Mouse (Mus musculus) limb, embryonic 14.5 days (tissue): Measurements from ENCODE around the gene Cftr. TPM values are rescaled to one million over a fixed set of nuclear protein-coding genes. Genes with fewer than 3 reads are reported as not detected.

Source experiments
- ATAC-seq: fragments of 200-750 bp; cut with Nextera tagmentation; 2 replicates; pipeline ENCODE4 v1.8.0; 2017; ENCODE audit warnings: low read depth, moderate number of reproducible peaks, moderate TSS enrichment; ENCODE audit not compliant: low FRiP score
- DNase-seq: peaks from one replicate; pipeline ENCODE4 v3.0.0-alpha.2; 2015; ENCODE audit warnings: low spot score
- H3K27ac ChIP-seq: fragments of 300-500 bp; sonication (generic); replicated peaks from 2 replicates; pipeline ENCODE4 v1.5.1; 2014; ENCODE audit warnings: low read depth, mild to moderate bottlenecking, low read length, moderate library complexity, mixed read lengths
- H3K27me3 ChIP-seq: fragments of 300-500 bp; sonication (generic); 2 replicates; pipeline ENCODE4 v1.6.1; 2014; ENCODE audit warnings: low read length, mixed read lengths; ENCODE audit not compliant: control insufficient read depth, insufficient read depth
- H3K36me3 ChIP-seq: fragments of 300-500 bp; sonication (generic); 2 replicates; pipeline ENCODE4 v1.6.1; 2014; ENCODE audit warnings: mild to moderate bottlenecking, low read length, moderate library complexity, mixed read lengths; ENCODE audit not compliant: control insufficient read depth, insufficient read depth
- H3K4me1 ChIP-seq: fragments of 300-500 bp; sonication (generic); 2 replicates; pipeline ENCODE4 v1.6.1; 2014; ENCODE audit warnings: antibody characterized with exemption, low read length, mixed read lengths; ENCODE audit not compliant: control insufficient read depth, insufficient read depth
- H3K4me2 ChIP-seq: fragments of 300-500 bp; sonication (generic); replicated peaks from 2 replicates; pipeline ENCODE4 v1.6.1; 2014; ENCODE audit warnings: low read depth, mild to moderate bottlenecking, low read length, moderate library complexity; ENCODE audit not compliant: severe bottlenecking
- H3K4me3 ChIP-seq: fragments of 300-500 bp; sonication (generic); replicated peaks from 2 replicates; pipeline ENCODE4 v1.5.1; 2014; ENCODE audit warnings: low read length
- H3K9ac ChIP-seq: fragments of 300-500 bp; sonication (generic); 2 replicates; pipeline ENCODE4 v1.6.1; 2014; ENCODE audit warnings: mild to moderate bottlenecking, low read depth, low read length, moderate library complexity; ENCODE audit not compliant: severe bottlenecking
- H3K9me3 ChIP-seq: fragments of 300-500 bp; sonication (generic); 2 replicates; pipeline ENCODE4 v1.6.1; 2016; ENCODE audit warnings: low read length; ENCODE audit not compliant: control insufficient read depth
- POLR2A ChIP-seq: fragments of 200-500 bp; IDR thresholded peaks from 2 replicates; pipeline ENCODE4 v1.8.0; 2012; ENCODE audit warnings: inconsistent platforms, mild to moderate bottlenecking, moderate library complexity, borderline replicate concordance; ENCODE audit not compliant: insufficient read depth, insufficient read length; ENCODE audit errors: extremely low read depth
- WGBS: fragments of 180-500 bp; shearing (Covaris S2); extraction: QIAGEN DNeasy Blood & Tissue Kit; methylation state at CpG from one replicate; pipeline ENCODE4 v1.1.7; 2014; 5-methylcytosine and 5-hydroxymethylcytosine counted together
- polyA plus RNA-seq, 2 experiments: library from polyadenylated mRNA; depleted of rRNA in 1 of 2; stranded (reverse) in 1 of 2; unstranded in 1 of 2; fragments of >200 nt; fragmentation: Nextera tagmentation in 1 of 2; extraction: Ambion mirVana in 1 of 2; gene quantifications; 2 replicates each; pipeline versions ENCODE4 v1.2.1 to v1.2.3; 2012 to 2014

The Cftr gene
- polyA plus RNA-seq, 2 experiments, result 0.36 to 0.44 TPM

- no peak overlapping the region for H3K4me3 ChIP-seq
- DNase-seq (no peak), ATAC-seq (no peak)
- no peaks in the 10 kb centered on the region for H3K4me1 ChIP-seq
- no peak overlapping the region for H3K9ac ChIP-seq
- H3K27me3 ChIP-seq, result no peaks in the 10 kb centered on the region
- no peak for TF ChIP-seq POLR2A
- no peak overlapping the region for H3K4me2 ChIP-seq
- H3K36me3 ChIP-seq, result no peaks in the 10 kb centered on the region
- H3K27ac ChIP-seq, result no peak overlapping the region
- 82% methylated on average over 1 of the region's 1 CpGs for WGBS
- H3K9me3 ChIP-seq, result no peaks in the 10 kb centered on the region
Measured at GRCm38 (mm10) chr6:18360154-18360553, 189.7 kb downstream of the Cftr start.

GRCm38 (mm10) chr6:18360955-18361354 is 190.5 kb downstream of the Cftr start:
- ATAC-seq, result no peak
- H3K4me2 ChIP-seq, result no peak overlapping the region
- no peaks in the 10 kb centered on the region for H3K36me3 ChIP-seq
- no peak for TF ChIP-seq POLR2A
- H3K9ac ChIP-seq, result no peak overlapping the region
- no peaks in the 10 kb centered on the region for H3K9me3 ChIP-seq
- H3K4me3 ChIP-seq, result no peak overlapping the region
- H3K27me3 ChIP-seq, result no peaks in the 10 kb centered on the region
- no peak for DNase-seq
- no peaks in the 10 kb centered on the region for H3K4me1 ChIP-seq
- no peak overlapping the region for H3K27ac ChIP-seq

- ATAC-seq (no peak), DNase-seq (no peak)
- 61% methylated on average over 5 of the region's 5 CpGs for WGBS
- no peak overlapping the region for H3K9ac ChIP-seq
- H3K4me2 ChIP-seq, result no peak overlapping the region
- H3K9me3 ChIP-seq, result no peaks in the 10 kb centered on the region
- H3K36me3 ChIP-seq, result no peaks in the 10 kb centered on the region
- H3K4me1 ChIP-seq, result no peaks in the 10 kb centered on the region
- no peak overlapping the region for H3K27ac ChIP-seq
- no peak overlapping the region for H3K4me3 ChIP-seq
- TF ChIP-seq POLR2A, result no peak
- no peaks in the 10 kb centered on the region for H3K27me3 ChIP-seq
Measured at GRCm38 (mm10) chr6:18362232-18362631, 191.7 kb downstream of the Cftr start.

- no peaks in the 10 kb centered on the region for H3K27me3 ChIP-seq
- no peak overlapping the region for H3K4me3 ChIP-seq
- H3K4me2 ChIP-seq, result no peak overlapping the region
- TF ChIP-seq POLR2A, result no peak
- DNase-seq (no peak), ATAC-seq (no peak)
- WGBS, result 69% methylated on average over 3 of the region's 3 CpGs
- H3K36me3 ChIP-seq, result no peaks in the 10 kb centered on the region; the same call in 1 of the 2 replicates
- no peak overlapping the region for H3K27ac ChIP-seq
- no peaks in the 10 kb centered on the region for H3K4me1 ChIP-seq
- H3K9me3 ChIP-seq, result no peaks in the 10 kb centered on the region
- no peak overlapping the region for H3K9ac ChIP-seq
Measured at GRCm38 (mm10) chr6:18369054-18369453, 198.6 kb downstream of the Cftr start.

GRCm38 (mm10) chr6:18369723-18370122 is 199.2 kb downstream of the Cftr start:
- no peaks in the 10 kb centered on the region for H3K27me3 ChIP-seq
- H3K27ac ChIP-seq, result no peak overlapping the region
- H3K4me2 ChIP-seq, result no peak overlapping the region
- no peak for TF ChIP-seq POLR2A
- no peaks in the 10 kb centered on the region for H3K9me3 ChIP-seq
- ATAC-seq (no peak), DNase-seq (no peak)
- H3K36me3 ChIP-seq, result no peaks in the 10 kb centered on the region; the same call in 1 of the 2 replicates
- H3K9ac ChIP-seq, result no peak overlapping the region
- no peak overlapping the region for H3K4me3 ChIP-seq
- H3K4me1 ChIP-seq, result no peaks in the 10 kb centered on the region
- 86% methylated on average over 4 of the region's 4 CpGs for WGBS

Other genes starting within 250 kb of the Cftr start
- 4.2 and 4.3 TPM in 2 replicates for gene Wnt2, start 140.1 kb upstream of the Cftr start, polyA plus RNA-seq (2012; rRNA removed)
- 5.1 and 6.8 TPM in 2 replicates for gene Wnt2, start 140.1 kb upstream of the Cftr start, polyA plus RNA-seq (2014; fragmentation: Nextera tagmentation; extraction: Ambion mirVana)
- not detected in 2 replicates for gene Asz1, start 61.6 kb upstream of the Cftr start, polyA plus RNA-seq (2012; rRNA removed)
- gene Asz1, start 61.6 kb upstream of the Cftr start, polyA plus RNA-seq (2014; fragmentation: Nextera tagmentation; extraction: Ambion mirVana), result not detected in 2 replicates